Mouse (Mus musculus) hematopoietic stem cell, adult 5-6 weeks (primary cell): ENCODE results near the gene Sept5. TPM values are rescaled to one million over a fixed set of nuclear protein-coding genes. Genes with fewer than 3 reads are reported as not detected.
A peak's percentile ranks its signal among the peaks of the same experiment; 100 is the strongest.

Source experiments
- ATAC-seq, 2 experiments: fragments of 125-278 bp in 1 of 2; replicated peaks in 1 of 2; 2 replicates each; pipeline ENCODE4 v1.8.0; 2016 to 2017; ENCODE audit warnings: inconsistent platforms in 2 of 2, mild to moderate bottlenecking in 2 of 2, moderate number of reproducible peaks in 2 of 2, low read depth in 1 of 2, moderate TSS enrichment in 1 of 2; ENCODE audit not compliant: low FRiP score in 2 of 2, poor library complexity in 2 of 2, severe bottlenecking in 2 of 2, insufficient read depth in 1 of 2, low TSS enrichment in 1 of 2
- total RNA-seq: library from RNA; stranded (forward); fragments of 172-1452, 232-1000 nt; gene quantifications from 2 replicates; pipeline ENCODE4 v1.2.3, GENCODE M21; 2017

The Sept5 gene
- total RNA-seq, 1 experiment from 2014 or later, result 1.8 TPM

- ATAC-seq, result no peak
These were observed 7.7 kb downstream of the Sept5 start, which contains the start of gene Gp1bb for GRCm38 (mm10) chr16:18622019-18622418. Gp1bb (minus strand) TSS chr16:18622403.

GRCm38 (mm10) chr16:18621362-18622001 is 8.3 kb downstream of the Sept5 start:
- ATAC-seq, result no peak

- ATAC-seq, result no peak
These were observed 9.0 kb downstream of the Sept5 start for GRCm38 (mm10) chr16:18620601-18621361.

- ATAC-seq, result no peak
These were observed 9.6 kb downstream of the Sept5 start for GRCm38 (mm10) chr16:18620201-18620600.

- no peak for ATAC-seq
These were observed 10.6 kb downstream of the Sept5 start for GRCm38 (mm10) chr16:18619110-18619509.

- no peak for ATAC-seq
These were observed 11.5 kb downstream of the Sept5 start for GRCm38 (mm10) chr16:18618297-18618696.

- peak; percentile 80 to 89 for ATAC-seq
These were observed 12.2 kb downstream of the Sept5 start for GRCm38 (mm10) chr16:18617370-18618065.

GRCm38 (mm10) chr16:18613301-18613700 is 16.5 kb downstream of the Sept5 start:
- no peak for ATAC-seq

- ATAC-seq, result no peak
These were observed 18.0 kb downstream of the Sept5 start for GRCm38 (mm10) chr16:18611752-18612151.

GRCm38 (mm10) chr16:18609099-18609498 is 20.7 kb downstream of the Sept5 start:
- ATAC-seq, result no peak

- no peak for ATAC-seq
These were observed 21.5 kb downstream of the Sept5 start for GRCm38 (mm10) chr16:18608226-18608625.

- no peak for ATAC-seq
These were observed 24.0 kb downstream of the Sept5 start for GRCm38 (mm10) chr16:18605705-18606104.

- no peak for ATAC-seq
These were observed 25.5 kb downstream of the Sept5 start for GRCm38 (mm10) chr16:18604267-18604701.

GRCm38 (mm10) chr16:18601447-18601846 is 28.3 kb downstream of the Sept5 start:
- ATAC-seq, result no peak

- no peak for ATAC-seq
These were observed 31.7 kb downstream of the Sept5 start for GRCm38 (mm10) chr16:18598006-18598405.

- ATAC-seq, result no peak
These were observed 33.5 kb downstream of the Sept5 start for GRCm38 (mm10) chr16:18596255-18596654.

GRCm38 (mm10) chr16:18593930-18594329 is 35.8 kb downstream of the Sept5 start:
- no peak for ATAC-seq
